Mouse (Mus musculus): Measurements from ENCODE around the gene Gm36079. TPM values are rescaled to one million over a fixed set of nuclear protein-coding genes. Genes with fewer than 3 reads are reported as not detected.
"Not testable (repeated sequence)": the region's sequence is repeated elsewhere in the genome, so short reads cannot be mapped to it uniquely, and the experiment has no call there.

The Gm36079 gene
- polyA plus RNA-seq, 1 experiment from 2014 or later = not detected

DNA sequence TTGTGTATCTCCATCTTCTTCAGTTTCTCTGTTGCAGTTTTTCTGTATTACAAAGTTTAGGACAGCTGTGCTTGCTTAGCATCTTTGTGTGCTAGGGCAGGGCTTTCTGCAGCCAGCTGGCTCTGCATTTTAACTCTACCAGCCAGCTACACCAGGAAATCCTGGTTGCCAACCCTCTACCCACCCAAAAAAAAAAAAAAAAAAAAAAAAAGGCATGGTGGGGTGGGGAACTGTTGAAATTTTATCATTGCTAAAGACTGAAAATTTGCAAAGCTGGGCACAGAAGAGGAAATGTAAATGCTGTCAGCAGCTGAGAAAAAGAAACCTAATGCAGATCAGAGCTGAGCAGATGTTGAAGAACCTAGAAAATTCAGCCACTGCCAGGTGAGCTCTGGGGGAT lies 16.7 kb downstream of the Gm36079 start:
- not testable (repeated sequence) for H3K36me3 ChIP-seq; ATAC-seq (replicated peaks); H3K4me3 ChIP-seq; H3K4me1 ChIP-seq; H3K4me2 ChIP-seq (replicated peaks); H3K9me3 ChIP-seq; H3K9ac ChIP-seq (replicated peaks); H3K27ac ChIP-seq (replicated peaks); H3K27me3 ChIP-seq

DNA sequence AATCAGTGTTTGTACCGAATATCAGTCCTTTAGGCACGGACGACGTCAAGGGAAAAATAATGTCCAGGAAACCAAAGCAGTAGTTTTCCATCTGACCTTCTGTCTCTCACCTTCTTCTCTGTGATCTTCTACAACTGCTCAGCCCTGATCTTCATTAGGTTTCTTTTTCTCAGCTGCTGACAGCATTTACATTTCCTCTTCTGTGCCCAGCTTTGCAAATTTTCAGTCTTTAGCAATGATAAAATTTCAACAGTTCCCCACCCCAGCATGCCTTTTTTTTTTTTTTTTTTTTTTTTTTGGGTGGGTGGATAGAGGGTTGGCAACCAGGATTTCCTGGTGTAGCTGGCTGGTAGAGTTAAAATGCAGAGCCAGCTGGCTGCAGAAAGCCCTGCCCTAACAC lies 27.6 kb downstream of the Gm36079 start:
- H3K4me1 ChIP-seq; H3K9ac ChIP-seq (replicated peaks); H3K4me3 ChIP-seq; H3K27ac ChIP-seq (replicated peaks); H3K4me2 ChIP-seq (replicated peaks); H3K9me3 ChIP-seq; H3K36me3 ChIP-seq; ATAC-seq (replicated peaks); H3K27me3 ChIP-seq: not testable (repeated sequence)
- no CpG with 5 or more reads among the region's 4 CpGs for WGBS

DNA sequence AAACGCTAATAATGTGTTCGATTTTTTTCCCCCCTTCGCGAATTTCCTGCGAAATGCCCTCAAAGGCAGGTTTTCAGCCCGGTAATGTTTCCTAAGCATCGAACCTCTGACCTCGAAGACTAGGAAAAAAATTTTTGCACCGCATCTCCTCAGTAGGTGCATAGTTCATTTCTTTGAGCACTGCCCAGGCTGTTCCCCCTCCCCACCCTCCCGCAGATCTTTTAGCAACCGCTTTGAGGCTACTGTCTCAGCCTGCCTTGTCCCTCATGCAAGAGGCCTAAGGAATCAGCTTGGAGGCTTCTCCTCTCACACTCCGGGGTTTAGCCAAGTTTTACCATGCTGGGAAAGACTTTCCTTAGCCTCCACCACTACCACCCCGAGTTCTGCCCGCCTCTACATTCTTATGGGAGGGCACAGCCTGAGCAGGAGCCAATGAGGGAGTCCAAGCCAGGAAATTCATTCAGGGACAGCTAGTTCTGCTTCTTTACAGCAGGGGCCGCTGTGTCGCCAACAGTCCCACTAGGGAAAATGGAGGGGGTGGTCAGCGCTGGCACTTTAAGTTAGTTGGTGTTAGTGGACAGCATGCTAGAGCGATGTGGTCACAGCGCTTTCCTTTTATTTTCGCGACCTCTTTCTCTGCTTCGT lies 28.2 kb downstream of the Gm36079 start:
- H3K4me2 ChIP-seq (replicated peaks); ATAC-seq (replicated peaks); H3K4me3 ChIP-seq; H3K27me3 ChIP-seq; H3K9ac ChIP-seq (replicated peaks); H3K4me1 ChIP-seq; H3K27ac ChIP-seq (replicated peaks); H3K36me3 ChIP-seq; H3K9me3 ChIP-seq: not testable (repeated sequence)
- no CpG with 5 or more reads among the region's 22 CpGs for WGBS

DNA sequence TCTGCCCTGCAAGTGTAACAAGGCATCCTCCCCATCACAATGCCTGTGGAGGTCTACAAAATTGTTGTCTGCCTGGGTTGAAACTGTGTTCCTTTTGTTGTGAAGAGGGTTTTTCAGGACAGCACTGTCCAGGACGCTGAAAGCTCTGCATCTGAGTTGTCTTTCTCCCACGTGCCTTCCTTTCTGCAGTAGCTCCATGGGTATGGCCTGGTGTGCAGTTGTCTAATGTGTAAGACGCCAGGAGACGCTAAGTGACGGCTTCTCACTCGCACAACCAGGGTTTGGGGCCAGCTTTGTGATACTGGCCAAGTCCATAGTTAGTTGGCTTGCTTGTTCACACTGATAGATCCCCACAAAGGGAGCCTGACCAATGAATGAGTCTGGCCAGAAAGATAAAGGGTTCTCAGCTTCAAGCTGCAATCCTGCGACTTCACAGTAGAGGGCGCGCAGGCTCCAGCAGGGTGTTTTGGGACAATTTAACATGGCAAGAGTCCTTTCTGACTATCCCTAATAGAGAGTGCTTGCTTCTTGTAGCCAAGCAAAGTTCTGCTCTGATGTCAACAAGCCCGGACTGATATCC lies 34.8 kb downstream of the Gm36079 start:
- H3K4me1 ChIP-seq = not testable (repeated sequence)
- WGBS = no CpG with 5 or more reads among the region's 10 CpGs

DNA sequence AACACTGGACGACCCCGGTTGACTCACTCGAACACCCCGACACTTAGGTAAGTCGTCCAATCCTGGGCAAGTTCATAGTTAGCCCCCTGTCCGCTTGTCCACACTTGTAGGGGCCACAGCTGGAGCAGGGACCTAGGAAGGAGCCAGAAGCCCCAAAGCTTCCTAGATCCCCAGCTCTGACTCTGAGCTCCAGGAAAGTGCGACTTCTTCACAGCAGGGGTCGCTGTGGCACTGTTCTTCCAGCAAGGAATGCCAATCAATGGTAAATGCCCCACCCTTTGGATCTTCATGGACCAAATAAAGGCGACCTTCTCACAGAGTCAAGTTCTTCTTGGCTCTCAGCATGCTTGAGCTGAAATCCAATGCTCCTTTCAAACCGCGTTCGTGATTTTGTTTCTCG lies 35.5 kb downstream of the Gm36079 start:
- H3K36me3 ChIP-seq; ATAC-seq (replicated peaks); H3K9me3 ChIP-seq; H3K27me3 ChIP-seq; H3K4me3 ChIP-seq; H3K9ac ChIP-seq (replicated peaks); H3K4me1 ChIP-seq; H3K27ac ChIP-seq (replicated peaks); H3K4me2 ChIP-seq (replicated peaks): not testable (repeated sequence)
- WGBS = no CpG with 5 or more reads among the region's 13 CpGs

More for the DNA sequence above, 34.8 kb downstream of the Gm36079 start:
- not testable (repeated sequence) for H3K9ac ChIP-seq (replicated peaks); H3K4me2 ChIP-seq (replicated peaks); H3K4me3 ChIP-seq; H3K9me3 ChIP-seq; H3K36me3 ChIP-seq; H3K27ac ChIP-seq (replicated peaks); H3K27me3 ChIP-seq; ATAC-seq (replicated peaks)

Other genes with a start within 250 kb of the Gm36079 start
- gene Zfp131, start 236.1 kb downstream of the Gm36079 start, polyA plus RNA-seq (2015; fragmentation: Nextera tagmentation; extraction: Ambion mirVana) = 46.7 and 47.7 TPM in 2 replicates
- gene AF067063, start 196.8 kb downstream of the Gm36079 start, polyA plus RNA-seq (2015; fragmentation: Nextera tagmentation; extraction: Ambion mirVana) = not detected in 2 replicates
- not detected in 2 replicates for gene D13Ertd608e, start 191.0 kb downstream of the Gm36079 start, polyA plus RNA-seq (2015; fragmentation: Nextera tagmentation; extraction: Ambion mirVana)
- gene Tcstv1, start 132.2 kb downstream of the Gm36079 start, polyA plus RNA-seq (2015; fragmentation: Nextera tagmentation; extraction: Ambion mirVana) = not detected in 2 replicates
- not detected in 2 replicates for gene Gm21761, start 97.7 kb downstream of the Gm36079 start, polyA plus RNA-seq (2015; fragmentation: Nextera tagmentation; extraction: Ambion mirVana)
- gene B020031M17Rik, start 76.2 kb downstream of the Gm36079 start, polyA plus RNA-seq (2015; fragmentation: Nextera tagmentation; extraction: Ambion mirVana) = not detected in 2 replicates
- gene Gm21188, start 25.2 kb upstream of the Gm36079 start, polyA plus RNA-seq (2015; fragmentation: Nextera tagmentation; extraction: Ambion mirVana) = 0.27 TPM in 1 of 2 replicates, not detected in the other
- not detected in 2 replicates for gene Gm20767, start 113.2 kb upstream of the Gm36079 start, polyA plus RNA-seq (2015; fragmentation: Nextera tagmentation; extraction: Ambion mirVana)
- gene Gm21818, start 145.4 kb upstream of the Gm36079 start, polyA plus RNA-seq (2015; fragmentation: Nextera tagmentation; extraction: Ambion mirVana) = not detected in 2 replicates
- gene Gm21762, start 188.9 kb upstream of the Gm36079 start, polyA plus RNA-seq (2015; fragmentation: Nextera tagmentation; extraction: Ambion mirVana) = not detected in 2 replicates
- gene Gm21731, start 212.1 kb upstream of the Gm36079 start, polyA plus RNA-seq (2015; fragmentation: Nextera tagmentation; extraction: Ambion mirVana) = not detected in 2 replicates
- not detected in 2 replicates for gene AF067061, start 236.1 kb upstream of the Gm36079 start, polyA plus RNA-seq (2015; fragmentation: Nextera tagmentation; extraction: Ambion mirVana)

Data from forebrain, embryonic 15.5 days (tissue).